Mouse (Mus musculus): ENCODE measurements at regions not wholly inside any gene's neighbourhood (a gene's known extent, or its start where the extent isn't known, plus 50 kb on each side); places are given as distances from the start of the nearest gene placed in this dataset.
A peak's percentile ranks its signal among the peaks of the same experiment; 100 is the strongest.

DNA sequence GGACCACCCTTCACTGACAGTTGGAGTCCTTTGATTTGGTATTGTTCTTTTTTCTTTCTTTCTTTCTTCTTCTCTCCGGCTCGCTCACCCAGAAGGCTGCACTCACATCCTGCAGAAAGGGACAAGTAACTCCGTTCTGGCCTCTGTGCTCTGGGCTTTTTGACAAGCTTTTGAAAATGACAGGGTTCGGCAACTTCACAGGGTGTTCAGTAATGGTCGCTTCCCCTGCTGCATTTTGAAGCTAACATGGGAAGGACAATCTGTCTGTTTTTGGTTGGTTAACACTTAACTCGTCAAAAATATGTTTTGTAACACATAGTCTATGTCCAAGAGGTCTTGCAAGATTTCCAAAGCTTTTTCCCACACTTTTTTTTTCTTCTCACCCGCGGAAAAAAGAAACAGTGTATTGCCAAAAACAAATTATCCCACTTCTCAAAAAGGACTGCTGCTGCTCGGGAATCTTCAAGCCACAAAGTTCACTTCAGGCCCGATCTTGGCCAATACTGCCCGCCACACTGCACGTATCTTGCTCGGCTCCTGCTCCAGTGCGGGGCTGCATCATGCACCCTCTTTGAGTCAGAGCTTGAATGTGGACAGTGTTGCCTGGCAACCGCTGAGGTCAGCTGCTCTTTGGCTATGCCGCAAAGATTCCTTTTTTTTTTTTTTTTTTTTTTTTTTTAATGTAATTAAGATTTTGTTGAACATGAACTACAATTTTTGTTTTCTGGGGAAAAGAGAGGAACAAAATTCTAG is 209.4 kb upstream of the Inhba start:
- DNase-seq (ENCODE audit: low read depth, low spot score) = no peak

DNA sequence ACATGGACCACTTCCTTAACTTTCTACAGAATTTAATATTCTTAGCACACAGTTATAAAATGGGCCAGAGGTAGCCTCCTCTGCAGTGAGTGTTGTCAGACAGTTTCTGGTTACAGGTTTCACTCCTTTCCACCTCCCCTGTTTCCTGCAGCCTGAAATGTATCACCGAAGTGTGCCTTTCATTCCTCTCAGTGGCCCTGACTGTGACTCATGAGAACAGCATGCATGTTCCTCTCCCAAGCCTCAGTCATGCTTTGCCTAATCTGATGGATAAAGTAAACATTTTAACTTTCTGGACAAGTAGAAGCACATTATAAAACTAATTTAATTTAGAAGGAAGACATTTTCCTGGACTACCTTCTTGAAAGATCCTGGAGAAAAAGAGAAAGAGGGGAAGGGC is 207.7 kb upstream of the Inhba start:
- no peak for DNase-seq (ENCODE audit: low read depth, low spot score)

DNA sequence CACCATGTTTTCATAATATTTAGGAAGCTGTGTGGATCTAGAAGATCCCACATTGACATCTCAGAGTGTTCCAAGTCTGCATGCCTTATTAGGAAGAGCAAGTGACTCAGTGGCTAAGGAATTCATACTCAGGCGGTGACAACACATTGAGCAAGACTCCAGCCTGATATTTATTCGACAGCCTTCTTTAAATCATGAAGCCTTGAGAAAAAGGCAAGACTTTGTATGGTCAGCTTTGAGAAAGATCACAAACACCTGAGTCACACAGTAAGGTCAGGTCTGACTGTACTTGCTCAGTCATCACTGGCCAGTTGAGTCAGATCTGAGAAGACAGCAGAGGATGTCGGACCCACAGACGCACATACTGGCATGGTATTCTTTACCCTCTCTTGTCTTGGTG is 204.7 kb upstream of the Inhba start:
- no peak for DNase-seq (ENCODE audit: low read depth, low spot score)

DNA sequence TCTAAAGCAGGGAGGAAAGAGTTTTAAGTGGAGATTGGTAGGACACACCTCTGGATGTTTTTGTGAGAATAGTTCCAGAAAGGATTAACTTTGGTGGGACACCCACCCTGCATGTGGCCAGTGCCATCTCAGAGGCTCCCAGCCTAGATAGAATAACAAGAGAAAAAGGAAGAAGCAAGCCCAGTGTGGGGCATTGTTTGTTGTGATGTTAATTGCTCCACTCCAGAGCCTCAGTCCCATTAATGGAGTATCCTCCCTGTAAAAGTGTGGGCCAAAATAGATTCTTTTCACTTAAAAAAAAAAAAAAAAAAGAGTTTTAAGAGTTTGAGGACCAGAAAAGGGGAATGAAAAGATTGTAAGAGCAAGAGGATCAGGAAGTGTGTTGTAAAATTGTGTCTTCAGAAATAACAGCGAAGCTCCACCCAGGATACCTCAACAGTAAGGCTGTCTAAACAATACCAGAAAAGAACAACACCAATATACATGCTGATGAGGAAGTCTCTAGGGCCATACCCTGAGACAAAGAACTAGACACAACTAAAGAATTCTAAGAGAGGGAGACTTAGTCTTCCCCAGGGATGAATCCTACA is 189.3 kb upstream of the Inhba start:
- no peak for DNase-seq (ENCODE audit: low read depth, low spot score)

DNA sequence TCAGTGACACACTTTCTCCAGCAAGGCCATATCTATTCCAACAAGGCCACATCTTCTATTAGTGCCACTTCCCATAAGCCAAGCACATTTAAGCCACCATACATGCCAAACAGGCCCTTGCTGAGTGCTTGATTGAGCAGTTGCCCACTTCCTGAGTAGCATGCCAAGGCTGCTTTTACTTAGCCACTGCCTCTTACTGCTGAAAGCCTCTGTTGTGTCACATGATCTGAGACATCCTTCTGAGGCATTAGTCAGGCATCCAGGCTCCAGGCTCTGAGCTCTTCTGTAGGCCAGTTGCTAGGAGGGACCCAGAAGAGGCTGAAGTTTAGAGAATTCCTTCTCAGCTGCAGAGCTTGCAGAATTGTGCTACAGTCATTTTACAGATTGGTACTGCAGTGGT is 165.8 kb upstream of the Inhba start:
- DNase-seq (ENCODE audit: low read depth, low spot score) = peak; percentile 42

DNA sequence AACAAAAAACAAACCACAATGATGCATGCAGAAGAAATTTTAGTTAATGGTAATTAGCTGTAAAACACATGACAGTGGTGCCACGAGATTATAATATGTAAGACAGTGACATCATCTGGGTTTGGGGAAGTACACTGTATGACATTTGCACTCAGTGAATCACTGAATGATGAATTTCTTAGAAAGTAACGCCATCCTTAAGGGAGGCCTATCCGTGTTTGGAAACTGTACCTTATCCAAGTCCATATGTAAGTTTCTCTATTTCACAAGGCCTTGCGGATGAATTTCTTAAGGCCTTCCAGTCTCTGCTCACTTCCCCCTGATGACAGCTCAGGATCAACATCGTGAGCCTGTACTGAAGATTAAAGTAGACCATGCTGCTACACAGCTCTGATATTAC is 163.6 kb upstream of the Inhba start:
- no peak for DNase-seq (ENCODE audit: low read depth, low spot score)

DNA sequence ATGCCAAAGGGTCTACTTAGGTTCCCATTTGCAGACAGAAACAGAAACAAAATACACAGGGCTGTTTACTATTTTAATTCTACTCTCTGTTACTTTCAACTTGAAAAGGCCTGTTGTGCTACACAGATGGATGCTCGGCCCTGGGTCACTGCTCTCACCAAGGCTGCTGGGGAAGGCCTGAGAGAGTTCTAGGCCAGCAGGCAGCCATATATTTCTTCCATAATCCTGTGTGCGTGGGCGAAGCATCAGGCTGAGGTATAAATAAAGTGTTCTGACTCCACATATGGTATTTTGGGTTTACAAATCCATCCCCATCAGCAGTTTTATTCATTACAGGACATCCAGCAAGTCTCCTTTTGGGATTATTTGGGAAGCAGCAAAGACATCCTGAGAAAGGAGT is 162.5 kb upstream of the Inhba start:
- no peak for DNase-seq (ENCODE audit: low read depth, low spot score)

DNA sequence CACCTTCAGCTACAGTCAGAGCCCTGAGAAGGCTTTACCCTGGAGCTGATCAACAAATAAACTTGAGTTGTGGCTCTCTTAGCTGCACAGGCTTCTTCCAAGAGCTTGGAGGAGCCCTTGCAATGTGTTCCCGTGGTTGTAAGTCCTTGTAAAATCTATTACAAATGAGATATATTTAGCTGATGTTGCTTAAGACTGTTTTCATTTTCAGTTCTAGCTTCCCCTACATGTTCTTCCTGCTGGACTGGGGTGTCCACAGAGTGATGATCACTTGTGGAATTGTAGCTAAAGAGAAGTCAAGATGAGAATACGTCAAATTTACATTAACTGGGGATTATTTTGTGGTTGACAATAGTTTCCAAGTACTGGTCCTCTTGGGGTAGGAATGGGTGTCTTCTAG is 161.3 kb upstream of the Inhba start:
- no peak for DNase-seq (ENCODE audit: low read depth, low spot score)

DNA sequence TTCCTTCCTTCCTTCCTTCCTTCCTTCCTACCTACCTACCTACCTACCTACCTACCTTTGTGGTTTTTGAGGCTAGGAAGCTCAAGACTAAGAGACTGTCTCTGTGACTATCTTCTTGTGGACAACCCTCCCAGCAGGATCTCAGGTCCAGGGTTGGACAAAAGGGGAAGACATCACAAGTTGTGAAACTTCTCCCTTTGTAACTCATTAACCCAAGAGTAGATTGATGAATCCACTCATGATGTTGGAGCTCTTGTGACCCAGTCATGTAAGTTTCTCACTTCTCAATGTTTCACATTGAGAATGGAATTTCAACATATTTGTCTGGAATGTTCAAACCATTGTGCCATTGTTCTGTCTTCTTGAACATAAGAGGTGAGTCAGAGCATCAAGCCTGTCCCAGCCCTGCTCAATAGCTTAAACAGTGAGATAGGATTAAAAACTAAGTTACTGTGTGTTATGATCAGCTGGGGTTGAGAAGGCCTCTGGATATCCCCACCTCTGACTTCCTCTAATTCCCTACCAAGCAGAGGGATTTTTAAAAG is 158.6 kb upstream of the Inhba start:
- DNase-seq (ENCODE audit: low read depth, low spot score) = no peak

DNA sequence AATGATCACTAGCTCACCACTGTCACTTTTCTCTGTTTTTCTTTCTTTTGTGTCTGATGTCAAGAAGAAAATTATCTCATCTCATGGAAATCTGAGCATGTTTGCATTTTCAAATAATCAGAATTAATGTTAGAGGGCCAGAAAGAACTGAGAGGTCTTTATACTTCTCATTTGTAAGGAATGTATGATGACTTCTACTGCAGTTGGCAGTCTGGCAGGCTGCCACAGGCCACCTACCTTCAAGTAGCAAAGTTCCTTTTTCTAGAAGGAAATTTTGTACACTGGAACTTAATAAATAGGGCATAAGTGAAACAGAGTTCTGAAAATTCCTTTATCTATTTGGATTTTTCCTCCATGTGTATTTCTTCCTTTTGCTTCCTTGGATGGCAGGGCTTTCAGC is 148.7 kb upstream of the Inhba start:
- DNase-seq (ENCODE audit: low read depth, low spot score) = no peak

DNA sequence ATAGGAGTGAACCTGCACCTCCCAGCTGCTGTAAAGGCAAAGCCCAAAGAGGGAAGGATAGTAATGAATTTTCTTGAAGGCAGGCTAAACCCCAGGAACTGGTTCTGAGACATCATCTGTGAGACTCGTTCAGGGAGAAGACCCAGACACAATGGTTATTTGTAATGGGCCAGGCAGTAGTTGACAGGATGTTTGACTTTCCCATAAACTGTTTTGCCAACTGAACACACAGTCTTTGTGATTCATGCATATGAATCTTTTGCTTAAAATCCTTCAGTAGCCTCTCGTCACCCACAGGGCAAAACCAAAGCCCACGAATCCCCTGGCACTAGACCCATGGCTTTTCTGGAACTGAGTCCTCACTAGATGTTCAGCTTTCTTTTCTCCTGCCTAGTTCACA is 148.3 kb upstream of the Inhba start:
- no peak for DNase-seq (ENCODE audit: low read depth, low spot score)

DNA sequence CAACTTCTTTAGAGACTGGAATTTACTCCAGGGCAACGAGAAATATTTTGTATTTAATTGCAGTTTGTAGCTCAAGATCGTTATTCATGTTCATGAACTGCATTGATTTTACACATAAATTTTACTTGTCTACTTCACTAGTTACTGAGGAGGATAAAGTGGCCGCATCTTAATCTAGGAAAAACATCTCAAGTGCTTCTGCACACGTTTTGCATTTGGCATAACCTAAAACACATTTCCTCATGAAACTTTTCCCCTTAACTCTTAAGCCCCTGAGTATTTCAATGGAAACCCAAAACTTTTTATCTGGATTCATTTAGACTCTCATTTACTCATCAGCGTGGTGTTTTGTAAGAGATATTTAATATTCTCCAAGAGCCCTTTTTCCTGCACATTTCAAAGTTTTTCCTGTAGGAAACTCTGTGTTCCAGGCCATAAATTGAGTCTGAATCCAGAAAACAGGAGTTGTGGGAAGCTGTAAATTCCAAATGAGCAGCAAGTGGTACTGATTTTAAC is 144.5 kb upstream of the Inhba start:
- DNase-seq (ENCODE audit: low read depth, low spot score) = no peak

DNA sequence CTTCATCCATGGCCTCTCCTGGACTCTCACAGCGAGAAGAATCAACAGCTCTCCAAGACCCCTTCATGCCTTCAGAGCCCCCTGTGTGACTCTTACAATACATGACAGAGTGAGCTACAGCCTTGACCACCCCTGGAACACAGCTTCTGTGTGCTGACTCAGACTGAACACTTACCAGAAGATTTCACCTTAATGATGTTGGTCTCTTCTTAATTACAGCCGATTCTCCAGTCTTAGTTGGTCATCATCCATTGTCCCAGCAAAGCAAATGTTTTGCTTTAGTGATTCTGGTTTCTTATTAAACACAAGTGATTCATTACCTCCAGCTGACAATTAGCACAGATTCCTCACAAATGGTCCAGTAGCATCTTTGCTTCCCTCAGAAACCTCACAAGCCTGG is 134.0 kb upstream of the Inhba start:
- DNase-seq (ENCODE audit: low read depth, low spot score) = no peak

DNA sequence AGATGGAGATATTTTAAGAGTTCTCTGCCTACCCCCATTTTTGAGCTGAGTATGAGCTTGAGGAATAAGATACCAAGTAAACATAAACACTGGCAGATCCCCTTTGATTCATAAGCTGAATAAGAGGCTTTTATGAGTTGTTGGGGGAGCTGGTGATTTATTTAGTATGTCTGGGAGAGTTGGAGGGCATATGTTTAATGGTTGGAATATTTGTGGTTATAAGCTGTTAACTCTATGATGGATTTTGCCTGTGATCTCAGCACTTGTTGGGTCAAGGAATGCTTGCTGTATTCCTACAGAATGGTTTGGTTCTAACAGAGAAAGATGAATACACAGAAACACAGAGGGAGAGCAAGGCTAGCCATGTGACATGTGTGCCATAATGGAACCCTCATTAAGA is 132.1 kb upstream of the Inhba start:
- no peak for DNase-seq (ENCODE audit: low read depth, low spot score)

DNA sequence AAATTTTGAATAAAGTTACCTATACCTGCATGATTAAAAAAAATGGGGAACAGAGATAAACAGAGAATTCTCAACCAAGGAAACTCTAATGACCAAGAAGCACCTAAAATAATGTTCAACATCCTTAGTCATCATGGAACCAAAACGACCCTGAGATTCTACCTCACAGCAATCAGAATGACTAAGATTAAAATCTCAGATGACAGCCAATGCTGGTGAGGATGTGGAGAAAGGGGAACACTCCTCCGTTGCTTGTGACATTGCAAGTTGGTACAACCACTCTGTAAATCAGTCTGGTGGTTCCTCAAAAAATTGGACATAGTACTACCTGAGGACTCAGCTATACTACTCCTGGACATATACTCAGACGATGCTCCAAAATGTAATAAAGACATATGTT is 120.9 kb upstream of the Inhba start:
- DNase-seq (ENCODE audit: low read depth, low spot score) = no peak

DNA sequence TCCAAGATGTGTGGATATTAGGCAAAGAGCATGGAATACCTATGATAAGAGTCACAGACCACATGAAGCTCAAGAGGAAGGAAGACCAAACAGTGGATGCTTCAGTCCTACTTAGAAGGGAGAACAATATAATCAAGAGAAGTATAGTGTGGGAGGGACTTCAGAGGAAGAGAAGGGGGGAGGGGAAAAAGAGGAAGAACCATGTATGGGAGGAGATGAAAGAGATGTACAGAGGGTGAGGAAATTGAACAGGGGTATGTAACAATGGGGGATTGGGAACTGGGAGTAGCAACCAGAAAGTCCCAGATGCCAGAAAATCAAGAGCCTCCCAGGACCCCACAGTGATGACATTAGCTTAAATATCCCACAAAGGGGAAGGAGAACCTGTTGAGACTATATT is 120.2 kb upstream of the Inhba start:
- DNase-seq (ENCODE audit: low read depth, low spot score) = no peak

DNA sequence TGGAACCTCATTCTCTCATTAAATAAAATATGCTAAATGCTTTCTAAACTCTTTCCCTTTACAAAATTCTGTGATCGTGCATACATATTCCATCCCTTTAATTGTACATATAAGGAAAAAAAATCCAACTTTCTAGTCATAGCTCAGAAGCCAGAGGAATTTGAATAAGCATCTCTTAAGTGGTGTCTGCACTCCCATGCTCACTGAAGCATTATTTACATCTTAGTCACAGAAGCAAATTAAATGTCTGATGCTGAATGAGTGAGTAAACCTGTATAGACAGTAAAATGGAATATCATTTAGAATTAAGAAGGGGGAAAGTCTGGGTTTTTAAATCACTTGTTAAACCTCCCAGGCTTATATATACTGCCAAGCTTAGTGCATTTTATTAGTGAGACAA is 113.5 kb upstream of the Inhba start:
- DNase-seq (ENCODE audit: low read depth, low spot score) = no peak

DNA sequence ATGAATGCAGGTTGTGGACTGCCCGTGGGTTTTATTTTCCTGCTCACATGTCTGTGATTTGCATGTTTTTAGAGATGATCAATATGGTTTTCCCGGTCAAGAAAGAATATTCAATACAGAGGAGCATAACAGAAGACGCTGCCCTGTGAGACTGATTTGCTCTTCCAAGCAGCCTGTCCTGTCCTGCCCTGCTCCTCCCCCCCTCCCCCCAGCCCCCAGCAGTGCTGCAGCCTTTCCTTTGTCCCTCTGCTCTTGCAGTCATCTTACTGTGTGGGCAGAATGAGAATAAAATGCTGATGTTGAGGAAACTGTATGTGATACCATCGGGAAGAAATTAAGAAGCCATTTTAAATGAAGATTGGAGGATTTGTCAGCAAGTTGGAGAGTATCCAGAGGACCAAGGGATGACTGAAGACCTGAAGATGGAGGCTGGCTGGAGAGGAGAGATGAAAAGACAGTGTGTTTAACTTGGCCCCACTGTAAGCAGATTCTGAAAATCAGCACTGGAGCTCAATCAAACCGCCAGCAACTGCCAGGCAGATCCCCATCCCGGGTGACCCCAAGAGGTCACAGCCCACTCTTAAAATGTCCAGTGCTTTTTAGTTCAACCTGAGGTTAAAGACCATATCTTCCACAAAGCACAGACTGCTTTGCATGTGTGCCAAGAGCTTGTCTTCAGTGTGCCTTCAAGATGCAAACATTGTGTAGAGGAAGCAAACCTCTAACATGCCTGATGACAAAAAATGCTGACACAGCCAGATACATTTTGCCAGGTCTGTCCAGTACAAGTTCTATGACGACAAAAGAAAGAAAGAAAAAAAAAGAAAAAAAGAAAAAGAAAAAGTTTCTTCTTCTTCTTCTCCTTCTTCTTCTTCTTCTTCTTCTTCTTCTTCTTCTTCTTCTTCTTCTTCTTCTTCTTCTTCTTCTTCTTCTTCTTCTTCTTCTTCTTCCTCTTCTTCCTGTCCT is 109.7 kb upstream of the Inhba start:
- no peak for DNase-seq (ENCODE audit: low read depth, low spot score)

DNA sequence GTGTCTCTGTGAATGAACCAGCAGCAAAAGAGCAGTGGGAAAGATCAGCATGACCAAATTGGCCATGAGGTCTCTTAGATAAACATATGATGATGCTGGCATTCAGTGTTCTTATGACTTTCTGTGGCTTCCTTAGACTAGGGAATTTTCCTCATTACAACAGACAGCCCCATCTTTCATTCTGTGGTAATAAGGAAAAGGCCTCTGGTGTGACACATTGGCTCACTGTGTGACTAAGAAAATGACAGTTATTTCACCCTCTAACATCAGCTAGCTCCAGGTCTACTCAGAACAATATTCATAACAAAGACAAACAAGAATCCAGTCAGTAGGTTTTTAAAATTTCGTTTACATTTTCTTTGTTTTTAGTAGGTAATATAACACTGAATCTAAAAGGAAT is 103.8 kb upstream of the Inhba start:
- no peak for DNase-seq (ENCODE audit: low read depth, low spot score)

DNA sequence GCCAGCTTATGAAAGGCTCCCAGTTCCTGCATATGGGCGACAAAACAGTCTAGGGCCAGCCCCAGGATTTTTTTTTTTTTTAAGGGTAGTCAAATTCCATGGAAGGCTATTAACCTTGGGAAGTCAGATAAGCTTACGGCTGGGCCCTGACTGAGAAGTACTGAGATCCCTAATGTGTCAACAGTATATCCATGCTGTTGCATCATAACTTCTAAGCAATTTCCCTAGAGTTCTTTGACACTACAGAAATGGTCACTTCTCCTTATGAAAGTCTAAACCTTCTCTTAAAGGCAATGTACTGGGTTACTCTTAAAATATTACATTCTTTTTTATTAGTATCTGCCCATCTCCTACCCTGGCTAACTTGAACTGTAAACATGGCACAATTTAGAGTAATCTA is 101.1 kb upstream of the Inhba start:
- no peak for DNase-seq (ENCODE audit: low read depth, low spot score)

DNA sequence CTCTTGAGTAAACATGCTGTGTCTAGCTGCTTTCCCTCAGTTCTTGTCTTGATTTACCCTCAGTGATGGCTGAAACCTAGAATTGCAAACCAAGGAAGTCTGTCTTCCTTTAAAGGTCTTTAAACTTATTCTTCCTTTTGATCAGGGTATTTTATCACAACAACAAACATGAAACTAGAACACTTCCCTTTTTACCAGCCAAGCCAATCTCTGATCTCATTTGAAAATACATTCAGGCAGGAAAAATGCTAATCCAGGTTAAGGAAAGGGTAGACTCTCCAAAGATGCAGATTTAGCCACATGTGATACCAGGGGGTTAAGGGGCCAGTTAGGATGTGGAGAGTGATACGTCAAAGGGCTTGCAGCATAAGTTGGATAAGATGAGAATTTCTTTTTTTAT is 100.4 kb upstream of the Inhba start:
- DNase-seq (ENCODE audit: low read depth, low spot score) = no peak

DNA sequence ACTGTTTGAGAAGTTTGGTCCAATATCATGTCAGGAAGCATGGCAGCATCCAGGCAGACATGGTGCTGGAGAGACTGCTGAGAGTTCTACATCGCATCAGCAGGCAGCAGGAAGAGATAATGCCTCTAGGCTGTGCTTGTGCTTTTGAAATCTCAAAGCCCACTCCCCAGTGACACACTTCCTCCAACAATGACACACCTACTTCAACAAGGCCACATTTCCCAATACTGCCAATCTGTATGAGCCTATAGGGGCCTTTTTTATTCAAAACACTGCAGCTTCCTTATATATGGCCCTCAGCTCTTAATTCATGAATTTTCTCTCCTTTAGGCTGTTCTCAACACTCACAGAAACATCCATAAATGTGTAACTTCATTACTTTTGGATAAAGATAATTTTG is 97.4 kb upstream of the Inhba start:
- no peak for DNase-seq (ENCODE audit: low read depth, low spot score)
